Mouse (Mus musculus) left cerebral cortex, postnatal 4 days (tissue): ENCODE data around the gene Simc1. TPM values are rescaled to one million over a fixed set of nuclear protein-coding genes. Genes with fewer than 3 reads are reported as not detected.
A peak's percentile ranks its signal among the peaks of the same experiment; 100 is the strongest.

Experiments used
- DNase-seq: peaks from one replicate; pipeline ENCODE4 v3.0.0-alpha.2; 2022
- intact Hi-C: fragments of 180-260 bp; cut with DNase I; formaldehyde crosslinking; loops from one replicate; pipeline ENCODE4 v1.15.1; 2025
- microRNA-seq: library from miRNA; unstranded; fragments of <30 nt; microRNA quantifications from one replicate; pipeline ENCODE4 v1.2.0, GENCODE M21; 2022
- total RNA-seq, 2 experiments: library from RNA; stranded (reverse); gene quantifications; 2 replicates each; pipeline ENCODE4 v1.2.3; 2021

The Simc1 gene
- total RNA-seq, 2 experiments from 2014 or later = 30.5 to 34.3 TPM

DNA sequence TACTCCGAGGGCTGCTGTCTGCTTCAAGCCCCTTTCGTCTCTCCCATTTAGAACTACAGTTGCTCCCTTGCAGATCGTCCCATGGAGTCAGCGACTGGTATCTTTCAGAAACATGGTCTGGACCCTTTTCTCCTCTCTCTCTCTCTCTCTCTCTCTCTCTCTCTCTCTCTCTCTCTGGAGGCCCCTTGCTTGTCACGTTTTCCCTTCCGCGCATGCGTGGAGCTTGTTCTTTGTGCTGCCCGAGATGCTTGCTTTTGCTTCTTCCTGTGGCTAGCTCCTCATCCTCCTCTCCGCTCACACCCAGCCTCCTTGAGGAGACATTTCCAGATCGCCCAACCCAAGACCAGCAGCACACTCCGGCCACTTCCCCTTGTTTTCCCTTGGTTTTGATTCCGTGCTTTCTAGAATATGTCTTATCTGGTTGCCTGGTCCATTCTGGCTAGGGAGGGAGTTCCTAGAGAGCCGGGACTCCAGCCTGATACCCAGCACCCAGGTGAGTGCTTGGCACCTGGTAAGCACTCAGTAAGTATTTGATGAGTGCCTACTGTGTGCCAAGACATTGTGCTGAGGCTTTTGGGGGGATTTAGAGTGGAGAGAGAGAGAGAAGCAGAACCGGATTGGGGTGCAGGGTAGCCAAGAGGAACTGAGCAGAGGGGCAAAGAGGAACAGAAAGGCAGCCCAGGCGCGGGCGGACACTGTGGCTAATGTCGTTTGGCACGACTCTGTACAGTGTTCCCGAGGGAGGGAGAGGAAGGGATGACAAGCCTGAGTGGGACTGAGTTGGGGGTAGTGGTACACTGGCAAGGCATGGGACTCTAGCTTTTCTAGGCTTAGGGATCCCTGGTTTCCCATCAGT lies 74.3 kb downstream of the Simc1 start:
- intact Hi-C loops = no loop called here

DNA sequence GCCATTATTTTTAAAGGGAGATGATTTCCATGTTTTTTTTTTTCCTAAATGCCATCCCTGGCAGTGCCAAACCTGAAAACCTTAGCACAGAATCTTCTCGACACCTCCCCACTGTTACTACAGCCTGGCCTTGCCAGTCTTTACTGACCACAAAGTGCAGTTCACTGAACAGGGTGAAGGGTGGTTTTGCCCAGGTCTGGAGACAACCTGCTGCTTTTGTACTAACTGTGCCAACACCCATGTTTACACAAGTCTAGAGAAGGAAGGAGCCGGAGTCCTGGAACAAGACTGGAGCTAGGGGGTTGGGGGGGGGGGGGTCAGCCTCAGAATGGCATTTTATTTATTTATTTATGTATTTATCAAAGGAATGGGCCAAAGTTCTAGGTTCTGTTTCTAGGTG lies 77.8 kb downstream of the Simc1 start:
- intact Hi-C loops = no loop called here
- no peak for DNase-seq

More for the DNA sequence above, 74.3 kb downstream of the Simc1 start:
- DNase-seq = no peak

DNA sequence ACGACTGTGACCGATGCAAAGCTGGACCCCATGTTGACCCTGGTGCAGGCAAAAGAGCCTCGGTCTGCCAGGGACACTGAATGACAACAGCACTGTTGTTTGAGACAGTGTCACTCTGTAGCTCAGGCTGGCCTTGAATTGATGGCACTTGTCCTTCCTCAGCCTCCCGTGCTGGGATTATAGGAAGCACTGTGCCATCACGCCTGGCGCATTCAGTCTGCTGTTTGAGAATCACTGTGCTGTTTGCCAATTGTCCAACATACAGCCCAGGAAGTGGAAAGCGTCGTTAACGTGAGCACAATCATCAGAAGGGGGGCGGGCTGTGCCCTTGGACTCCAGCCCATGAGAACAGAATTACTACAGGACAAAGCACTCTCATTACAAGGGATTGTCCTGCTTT lies 78.5 kb downstream of the Simc1 start:
- no peak for DNase-seq
- intact Hi-C loops = no loop called here

DNA sequence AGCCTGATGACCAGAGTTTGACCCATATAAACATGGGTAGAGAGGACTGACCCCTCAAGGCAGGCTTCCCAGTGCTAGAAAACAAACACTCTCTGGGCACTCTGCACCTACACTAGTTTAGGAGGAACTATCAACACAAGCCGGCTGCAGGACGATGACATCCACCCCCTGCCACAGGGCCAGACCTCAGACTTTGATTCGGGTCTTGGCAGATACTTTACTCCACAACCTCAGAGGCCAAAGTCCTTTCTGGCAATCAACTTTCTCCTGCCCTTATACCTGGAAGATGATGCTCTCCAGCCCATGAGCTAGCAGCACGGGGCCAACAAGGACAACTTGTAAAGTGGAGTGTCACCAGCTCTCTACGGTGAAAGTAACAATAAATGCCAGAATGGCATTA lies 79.3 kb downstream of the Simc1 start:
- intact Hi-C loops = no loop called here
- DNase-seq = no peak

DNA sequence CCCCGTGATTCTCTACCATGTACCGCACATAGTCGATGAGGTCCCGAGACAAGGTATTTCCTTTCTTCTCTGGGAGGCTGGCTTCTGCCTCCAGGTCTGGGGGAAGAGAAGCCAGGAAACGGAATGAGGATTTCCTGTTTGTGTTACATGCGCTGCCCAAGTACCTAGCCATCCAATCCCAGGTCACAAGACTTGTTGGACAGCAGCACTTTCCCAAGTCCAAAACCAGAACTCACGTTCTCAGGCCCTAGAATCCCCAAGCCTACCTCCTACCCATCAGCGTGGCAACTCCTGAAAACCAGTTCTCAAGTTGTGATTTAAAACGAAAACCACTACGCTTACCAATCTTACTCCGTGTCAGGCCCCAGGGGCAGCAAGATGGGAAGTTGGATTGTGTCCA lies 82.3 kb downstream of the Simc1 start:
- no peak for DNase-seq
- intact Hi-C loops = no loop called here

DNA sequence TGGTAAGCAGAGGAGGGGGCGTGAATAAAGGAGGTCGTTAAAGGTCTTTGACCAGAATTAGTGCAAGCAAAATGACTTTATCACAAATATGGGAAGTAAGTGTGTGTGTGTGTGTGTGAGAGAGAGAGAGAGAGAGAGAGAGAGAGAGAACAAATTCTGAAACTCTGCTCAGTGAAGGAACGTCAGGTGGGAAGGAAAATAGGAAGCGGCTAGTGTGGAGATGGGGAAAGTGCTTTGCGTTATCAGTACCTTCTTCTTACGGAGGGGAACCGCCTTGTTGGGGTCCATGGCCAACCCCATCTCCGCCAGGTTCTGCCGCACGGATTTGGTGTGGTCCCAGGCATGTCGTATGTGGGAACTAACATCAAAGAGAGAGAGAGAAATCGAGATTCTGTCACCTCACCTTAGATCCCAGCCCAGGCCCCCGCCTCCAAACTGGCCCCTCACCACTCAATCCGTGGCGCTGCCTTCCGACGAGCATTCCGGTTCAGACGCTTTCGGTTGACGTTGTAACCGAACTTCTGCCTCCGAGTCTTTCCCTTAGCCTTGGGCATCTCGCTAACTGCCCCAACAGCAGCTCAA lies 85.9 kb downstream of the Simc1 start:
- no peak for DNase-seq

DNA sequence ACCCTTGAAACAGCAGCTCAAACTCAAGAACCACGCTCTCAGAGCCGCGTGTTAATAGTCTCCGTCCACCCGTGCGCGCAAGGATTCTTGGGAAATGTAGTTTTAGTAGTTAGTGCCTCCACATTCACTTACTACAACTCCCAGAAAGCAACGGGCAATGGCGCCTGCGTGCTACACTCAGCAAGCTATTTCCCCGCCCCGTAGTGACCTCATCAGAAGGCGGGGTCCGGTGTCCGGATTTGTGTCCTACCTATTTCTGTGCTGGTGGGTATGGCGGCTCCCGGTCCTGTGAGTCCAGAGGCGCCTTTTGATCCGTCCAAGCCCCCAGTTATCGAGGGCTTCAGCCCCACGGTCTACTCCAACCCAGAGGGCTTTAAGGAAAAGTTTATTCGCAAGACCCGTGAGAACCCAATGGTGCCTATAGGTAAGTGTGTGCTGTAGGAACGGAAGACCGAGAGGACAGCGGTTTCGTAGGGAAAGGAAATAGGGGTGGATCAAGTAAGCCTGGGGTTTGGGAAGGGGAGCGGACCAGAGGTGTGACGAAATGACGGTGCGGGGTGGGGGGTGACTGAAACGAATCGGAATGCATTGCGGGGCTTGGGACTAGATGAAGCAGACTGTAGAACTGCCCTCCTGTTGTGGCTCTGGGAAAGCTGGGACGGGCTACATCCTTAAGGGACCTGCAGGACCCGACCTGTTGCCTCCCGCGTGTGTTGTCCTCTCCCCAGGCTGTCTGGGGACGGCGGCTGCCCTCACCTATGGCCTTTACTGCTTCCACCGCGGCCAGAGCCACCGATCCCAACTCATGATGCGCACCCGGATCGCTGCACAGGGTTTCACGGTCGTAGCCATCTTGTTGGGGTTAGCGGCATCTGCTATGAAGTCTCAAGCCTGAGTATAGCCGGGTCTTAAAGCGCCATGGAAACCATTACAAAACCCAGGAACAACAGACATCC lies 86.7 kb downstream of the Simc1 start, which contains the start of the genes Nop16 and Higd2a:
TSS of gene Nop16 (minus strand) at position 95 of the 956 bp plus-strand sequence.
TSS of gene Higd2a (plus strand) at position 212 of the 956 bp plus-strand sequence.
- DNase-seq = peak; percentile 96
- intact Hi-C loops = no loop called here

More for the DNA sequence above, 85.9 kb downstream of the Simc1 start:
- intact Hi-C loops = no loop called here

DNA sequence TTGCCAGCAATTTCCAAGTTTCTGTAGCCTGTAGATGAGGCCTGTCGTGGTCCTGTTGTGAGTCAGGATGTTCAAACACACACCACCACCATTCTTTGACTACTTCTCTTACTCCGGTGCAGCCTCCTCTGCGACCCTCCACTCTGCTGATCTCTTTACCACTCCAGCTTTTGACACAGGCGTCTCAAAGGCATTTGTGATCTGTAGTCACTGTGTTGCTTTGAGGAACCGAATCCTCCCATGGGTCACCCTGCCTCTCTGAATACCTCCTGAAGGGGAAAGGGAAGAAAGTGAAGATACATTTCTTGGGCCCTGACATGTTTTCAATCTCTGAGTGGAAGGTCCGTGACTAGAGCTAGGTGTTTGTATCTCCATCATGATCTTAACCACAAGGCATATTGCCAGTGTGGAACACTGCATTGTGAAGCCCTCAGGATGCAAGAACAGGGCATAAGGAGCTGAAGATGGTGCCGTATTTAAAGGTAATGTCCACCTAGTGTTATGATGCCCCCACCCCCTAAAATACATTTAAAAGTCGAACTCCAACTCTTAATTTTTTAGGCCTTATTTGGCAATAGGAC lies 88.3 kb downstream of the Simc1 start:
- no peak for DNase-seq
- intact Hi-C loops = no loop called here

DNA sequence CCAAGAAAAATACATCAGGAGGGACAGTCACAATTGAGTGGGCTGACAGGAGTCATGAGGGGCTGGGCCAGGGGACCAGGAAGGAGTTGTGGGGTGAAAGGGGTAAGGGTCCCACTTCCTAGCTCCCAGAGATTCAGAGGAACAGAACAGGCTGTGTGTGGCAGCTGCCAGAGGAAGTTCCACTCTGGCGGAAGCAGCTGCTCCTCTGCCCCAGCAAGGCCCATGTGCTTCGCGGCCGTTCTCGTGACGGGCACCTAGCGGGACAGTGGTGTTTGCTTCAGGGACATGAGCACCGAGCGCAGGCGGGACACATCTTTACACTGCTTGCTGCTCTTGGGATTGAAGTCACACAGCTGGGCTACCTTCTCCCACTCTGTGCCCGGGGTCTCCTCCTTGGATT lies 90.0 kb downstream of the Simc1 start:
- intact Hi-C loops = no loop called here

DNA sequence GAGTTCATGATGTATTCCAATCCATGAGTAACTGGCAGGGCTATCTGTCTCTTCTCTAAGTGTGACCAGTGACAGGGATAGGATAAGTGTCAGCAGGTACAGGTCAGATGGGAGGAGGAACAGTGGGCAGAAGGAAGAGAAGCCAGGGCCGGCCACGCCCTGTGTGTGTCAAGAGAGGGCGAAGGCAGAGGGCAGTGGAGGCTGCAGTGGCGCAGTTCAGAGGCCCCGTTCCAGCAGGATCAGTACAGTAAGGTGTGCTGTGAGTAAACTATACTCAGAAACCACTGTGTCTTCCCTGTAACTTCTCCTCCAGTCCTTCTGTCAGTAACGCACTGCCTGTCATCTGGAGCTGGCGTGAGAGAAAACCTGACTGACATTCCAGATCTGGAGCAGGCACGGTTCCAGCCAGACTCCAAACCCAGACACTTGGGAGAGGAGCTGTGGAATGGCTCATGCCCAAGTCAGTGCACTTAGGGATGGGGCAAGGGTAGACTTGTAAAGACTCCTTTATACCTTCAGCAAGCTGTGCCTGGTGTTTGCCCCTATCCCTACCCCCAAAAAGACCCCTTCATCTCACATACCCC lies 92.6 kb downstream of the Simc1 start:
- intact Hi-C loops = no loop called here
- DNase-seq = no peak

More for the DNA sequence above, 90.0 kb downstream of the Simc1 start:
- DNase-seq = no peak

DNA sequence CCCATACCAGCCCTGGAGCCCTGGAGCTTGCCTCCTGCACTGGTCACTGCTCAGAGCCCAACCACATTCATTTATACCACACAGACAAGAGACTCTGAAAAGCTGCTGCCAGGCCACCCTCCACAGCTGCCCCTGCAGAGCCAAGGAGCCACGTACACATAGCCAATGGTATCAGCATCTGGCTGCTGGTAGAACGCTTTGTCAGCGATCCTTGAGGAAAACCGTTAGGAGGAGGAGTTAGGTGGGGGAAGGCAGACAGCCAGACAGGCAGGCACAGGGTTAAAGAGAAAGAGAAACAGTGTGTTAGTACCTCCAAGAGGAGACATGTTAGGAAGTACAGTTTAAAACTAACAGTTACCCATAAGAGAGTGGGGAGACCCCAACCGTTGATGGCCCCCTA lies 93.3 kb downstream of the Simc1 start:
- DNase-seq = no peak
- intact Hi-C loops = no loop called here

DNA sequence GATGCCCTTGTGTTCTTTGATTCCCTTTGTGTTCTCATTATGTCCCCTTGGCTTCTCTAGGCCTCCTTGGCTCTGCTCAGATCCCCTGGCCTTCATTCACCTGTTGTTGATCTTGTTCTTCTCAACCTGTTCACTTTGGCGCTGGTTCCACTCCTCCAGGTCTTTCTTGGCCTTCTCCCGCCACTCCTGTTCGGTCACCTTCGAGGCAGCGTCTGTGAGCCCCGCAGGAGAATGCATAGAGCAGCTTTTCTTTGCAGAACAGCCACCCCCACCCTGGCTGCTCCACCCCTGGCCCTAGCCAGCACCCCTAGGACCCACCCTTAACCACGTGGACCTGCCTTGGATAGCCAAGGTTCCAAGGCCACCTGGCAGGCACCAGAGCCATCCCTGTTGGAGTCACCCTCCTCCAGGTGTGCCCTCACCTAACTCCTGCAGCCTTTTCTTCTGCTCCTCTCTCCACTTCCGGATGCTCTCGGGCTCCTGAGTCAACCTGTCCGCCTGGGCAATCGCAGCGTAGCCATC lies 95.1 kb downstream of the Simc1 start:
- intact Hi-C loops = no loop called here
- no peak for DNase-seq

Small RNAs within 50 kb of the gene (microRNA-seq; reads per million reads assigned to microRNA genes)
- gene Gm24195 = not detected

Other genes starting within 250 kb of the Simc1 start
- 100 to 1,000 TPM; 451 to 461 TPM for gene Cplx2, start 132.4 kb upstream of the Simc1 start, total RNA-seq
- gene Thoc3, start 34.9 kb upstream of the Simc1 start, total RNA-seq = 10 to 100 TPM; 43.8 to 45.4 TPM
- 100 to 1,000 TPM; 148 to 157 TPM for gene 4833439L19Rik, start 61.7 kb downstream of the Simc1 start, total RNA-seq
- gene Arl10, start 71.2 kb downstream of the Simc1 start, total RNA-seq = 10 to 100 TPM; 73.5 to 75.1 TPM
- gene Nop16, start 86.3 kb downstream of the Simc1 start, total RNA-seq = 10 to 100 TPM; 30.8 to 36.3 TPM
- gene Higd2a, start 86.4 kb downstream of the Simc1 start, total RNA-seq = 100 to 1,000 TPM; 118 to 126 TPM
- 100 to 1,000 TPM; 256 to 262 TPM for gene Cltb, start 107.6 kb downstream of the Simc1 start, total RNA-seq
- 10 to 100 TPM; 54.1 to 56.9 TPM for gene Faf2, start 118.0 kb downstream of the Simc1 start, total RNA-seq
- gene Rnf44, start 190.1 kb downstream of the Simc1 start, total RNA-seq = 100 to 1,000 TPM; 111 to 114 TPM
- under 1 TPM; 0.12 to 0.26 TPM for gene Cdhr2, start 197.7 kb downstream of the Simc1 start, total RNA-seq
- gene Gprin1, start 246.1 kb downstream of the Simc1 start, total RNA-seq = 100 to 1,000 TPM; 277 to 278 TPM